ENCODE assay signal across 8 mouse cellular contexts in genomic region chr16:45684815-45685214, GRCm38 (mm10). TPM values are rescaled to one million over a fixed set of nuclear protein-coding genes. Genes with fewer than 3 reads are reported as not detected.
DNase-seq lines count a peak whose midpoint lies in the region; ATAC-seq and TF ChIP-seq lines count a peak whose summit lies in the region.

No protein-coding gene starts in this region.

- no peaks in the 10 kb centered on the region for H3K27me3 ChIP-seq in kidney, adult 2 months (replicated peaks; ENCODE audit: control insufficient read depth, insufficient read depth, low read length)
- no peaks in the 10 kb centered on the region for H3K27me3 ChIP-seq in kidney, embryonic 14.5 days (ENCODE audit: control insufficient read depth, insufficient read depth, low read length)
- no peaks in the 10 kb centered on the region; a peak in 1 of 4 replicates for H3K27me3 ChIP-seq in MEL (ENCODE audit: control insufficient read depth in 1 of 2, insufficient read depth in 2 of 2, low read length in 2 of 2)
- H3K27me3 ChIP-seq in cerebellum, adult 2 months (ENCODE audit: control insufficient read depth, insufficient read depth, low read length): no peaks in the 10 kb centered on the region

- no peaks in the 10 kb centered on the region for H3K79me2 ChIP-seq in MEL (ENCODE audit: control insufficient read depth, insufficient read depth, low read length, poor library complexity)

- no peak for TF ChIP-seq POLR2A in kidney, adult 2 months (IDR thresholded peaks at IDR 0.05; ENCODE audit: low read depth, low read length)
- no peak for TF ChIP-seq POLR2A in MEL (IDR thresholded peaks at IDR 0.05; ENCODE audit: control insufficient read depth in 1 of 2, insufficient read depth in 1 of 2, low read depth in 1 of 2, low read length in 2 of 2, poor library complexity in 1 of 2)
- TF ChIP-seq POLR2A in cerebellum, adult 2 months (IDR thresholded peaks at IDR 0.05; ENCODE audit: borderline replicate concordance, insufficient read depth, low read length): no peak

- peak; percentile 74 for TF ChIP-seq RAD21 in MEL (IDR thresholded peaks at IDR 0.05; ENCODE audit: low read depth, low read length)

- H3K4me1 ChIP-seq in kidney, adult 2 months (ENCODE audit: control insufficient read depth, insufficient read depth, low read length): no peaks in the 10 kb centered on the region
- H3K4me1 ChIP-seq in kidney, embryonic 14.5 days (ENCODE audit: control insufficient read depth, insufficient read depth, low read length): no peaks in the 10 kb centered on the region
- H3K4me1 ChIP-seq in MEL (ENCODE audit: control insufficient read depth in 1 of 2, insufficient read depth in 2 of 2, low read length in 2 of 2): no peaks in the 10 kb centered on the region
- H3K4me1 ChIP-seq in cerebellum, adult 2 months (ENCODE audit: control insufficient read depth, insufficient read depth, low read length): peaks cover 14% of the 10 kb centered on the region

- no peak for ATAC-seq in kidney, embryonic 14.5 days (ENCODE audit: low FRiP score, low TSS enrichment)
- peak; percentile 71 for ATAC-seq in megakaryocyte-erythroid progenitor cell, adult 5-6 weeks (replicated peaks; ENCODE audit: low FRiP score, low TSS enrichment, poor library complexity, severe bottlenecking)

- H3K36me3 ChIP-seq in kidney, adult 2 months (ENCODE audit: control insufficient read depth, insufficient read depth, low read length): no peaks in the 10 kb centered on the region
- H3K36me3 ChIP-seq in kidney, embryonic 14.5 days (ENCODE audit: control insufficient read depth, insufficient read depth, low read length): no peaks in the 10 kb centered on the region
- no peaks in the 10 kb centered on the region for H3K36me3 ChIP-seq in MEL (ENCODE audit: control insufficient read depth in 1 of 2, insufficient read depth in 2 of 2, low read length in 2 of 2)

- H3K9me3 ChIP-seq in kidney, embryonic 14.5 days (ENCODE audit: control insufficient read depth, low read length): no peaks in the 10 kb centered on the region
- H3K9me3 ChIP-seq in MEL (replicated peaks; ENCODE audit: insufficient read depth, low read length): no peaks in the 10 kb centered on the region

- TF ChIP-seq CTCF in kidney, adult 2 months (conservative IDR thresholded peaks at IDR 0.05; ENCODE audit: insufficient read depth, insufficient read length, low read depth, low read length): peak; percentile 81
- peak; percentile 53 to 77 (median 74) for TF ChIP-seq CTCF in MEL (IDR thresholded peaks at IDR 0.05 in 2 of 3, conservative IDR thresholded peaks at IDR 0.05 in 1 of 3; ENCODE audit: control insufficient read depth in 1 of 3, insufficient read depth in 1 of 3, low read depth in 2 of 3, low read length in 3 of 3, poor library complexity in 1 of 3, severe bottlenecking in 1 of 3)
- TF ChIP-seq CTCF in cerebellum, adult 2 months (IDR thresholded peaks at IDR 0.05; ENCODE audit: borderline replicate concordance, insufficient read depth, low read depth, low read length): peak; percentile 89

- intact Hi-C loops in gastrocnemius, postnatal 14 days (cut with DNase I; ENCODE audit: low total_unique reads): loop anchor here (5.0 kb wide), 1 partner anchor 282 kb away; no protein-coding TSS in a partner anchor

- no peak overlapping the region for H3K4me2 ChIP-seq in kidney, embryonic 14.5 days (replicated peaks; ENCODE audit: low read depth, low read length)

- H3K27ac ChIP-seq in kidney, adult 2 months (ENCODE audit: insufficient read depth, low read depth, low read length): no peak overlapping the region
- H3K27ac ChIP-seq in kidney, embryonic 14.5 days (ENCODE audit: low read depth, low read length): no peak overlapping the region
- no peak overlapping the region for H3K27ac ChIP-seq in MEL (ENCODE audit: control insufficient read depth, low read depth, low read length)
- no peak overlapping the region for H3K27ac ChIP-seq in cerebellum, adult 2 months (ENCODE audit: insufficient read depth, low read length)

- DNase-seq in kidney, adult 2 months: peak; percentile 69
- peak; percentile 58 for DNase-seq in MEL (ENCODE audit: low read depth, low spot score)
- DNase-seq in cerebellum, adult 2 months: peak; percentile 77 to 78
- peak; percentile 61 for DNase-seq in gastrocnemius, postnatal 14 days
- peak; percentile 25 to 72 for DNase-seq in layer of hippocampus, adult 8-10 months (ENCODE audit: low spot score in 2 of 2)
- peak; percentile 51 for DNase-seq in thymus, postnatal 4 days

- no peak overlapping the region for H3K4me3 ChIP-seq in kidney, adult 2 months (ENCODE audit: insufficient read depth, low read depth, low read length)
- no peak overlapping the region for H3K4me3 ChIP-seq in kidney, embryonic 14.5 days (ENCODE audit: low read length)
- peak overlapping the region in 1 of 2 experiments; percentile 59; a peak in 2 of 4 replicates for H3K4me3 ChIP-seq in MEL (ENCODE audit: control insufficient read depth in 1 of 2, insufficient read depth in 1 of 2, low read depth in 2 of 2, low read length in 2 of 2)
- no peak overlapping the region for H3K4me3 ChIP-seq in cerebellum, adult 2 months (replicated peaks; ENCODE audit: insufficient read depth, low read depth, low read length)

- no peak overlapping the region for H3K9ac ChIP-seq in kidney, embryonic 14.5 days (ENCODE audit: low read depth, low read length)
- H3K9ac ChIP-seq in MEL (ENCODE audit: control insufficient read depth, low read depth, low read length, poor library complexity, severe bottlenecking): no peak overlapping the region

- no peak for TF ChIP-seq EP300 in MEL (IDR thresholded peaks at IDR 0.05; ENCODE audit: low read depth in 1 of 2, low read length in 2 of 2)

- WGBS in kidney, adult 2 months: 14% methylated on average over 8 of the region's 8 CpGs
- WGBS in kidney, embryonic 14.5 days: 13% methylated on average over 8 of the region's 8 CpGs
- 13% methylated on average over 8 of the region's 8 CpGs for WGBS in cerebellum, adult 2 months

TF ChIP-seq in MEL, 35 proteins besides CTCF, POLR2A, EP300 and RAD21 (continues in another document):
- 0 out of 2 replicates have a peak, but pooled peaks have one; percentile 24 for TF ChIP-seq GATA1 (IDR thresholded peaks at IDR 0.05; ENCODE audit: low read depth, low read length)
- TF ChIP-seq USF1 (IDR thresholded peaks at IDR 0.05; ENCODE audit: low read depth, low read length): peak; percentile 51; the same call in 1 of the 2 replicates
- TF ChIP-seq SMC3 (IDR thresholded peaks at IDR 0.05; ENCODE audit: low read depth, low read length): peak; percentile 73
- peak; percentile 74 for TF ChIP-seq ZNF384 (IDR thresholded peaks at IDR 0.05; ENCODE audit: low read depth, low read length)
- no peak for TF ChIP-seq ZKSCAN1 (IDR thresholded peaks at IDR 0.05; ENCODE audit: low read depth, low read length)
- no peak for TF ChIP-seq USF2 (IDR thresholded peaks at IDR 0.05; ENCODE audit: borderline replicate concordance in 1 of 2, insufficient read depth in 1 of 2, low read depth in 1 of 2, low read length in 2 of 2)

RNA-seq across cellular contexts. Expression of gene Tmprss7, which starts 8.6 kb away (rescaled TPM):
- 0.05 TPM in 1 of 2 replicates, not detected in the other for polyA plus RNA-seq in kidney, adult 2 months (2012; rRNA removed)
- polyA plus RNA-seq in kidney, embryonic 14.5 days (2014; fragmentation: Nextera tagmentation; extraction: Ambion mirVana): not detected in 2 replicates
- total RNA-seq in MEL (2012; rRNA removed): 0.04 TPM in 1 of 2 replicates, not detected in the other
- under 1 TPM in 1 of 2 experiments, not detected in 1; 0.04 TPM for polyA plus RNA-seq in MEL (2012; ENCODE audit: insufficient read depth in 1 of 2, insufficient read length in 2 of 2, low read depth in 1 of 2, low replicate concordance in 2 of 2, missing spikeins in 1 of 2)
- 2.5 and 2.8 TPM in 2 replicates for polyA plus RNA-seq in cerebellum, adult 2 months (2012; rRNA removed)
- not detected for total RNA-seq in gastrocnemius, postnatal 14 days (2021)
- total RNA-seq in layer of hippocampus, adult 8-10 months (2022): 1 to 10 TPM; 1.3 to 2.5 (median 1.6) TPM
- total RNA-seq in megakaryocyte-erythroid progenitor cell, adult 5-6 weeks (2014; fragmentation: Nextera tagmentation): not detected in 2 replicates
- total RNA-seq in megakaryocyte-erythroid progenitor cell, adult 5-6 weeks (2017): 1.1 TPM in 1 of 2 replicates, not detected in the other

RNA-seq across cellular contexts. Expression of gene BC016579, which starts 30.9 kb away (rescaled TPM):
- 0.05 and 0.07 TPM in 2 replicates for polyA plus RNA-seq in kidney, adult 2 months (2012; rRNA removed)
- 0.16 and 0.31 TPM in 2 replicates for polyA plus RNA-seq in kidney, embryonic 14.5 days (2014; fragmentation: Nextera tagmentation; extraction: Ambion mirVana)
- total RNA-seq in MEL (2012; rRNA removed): not detected in 2 replicates
- not detected for polyA plus RNA-seq in MEL (2012; ENCODE audit: insufficient read depth in 1 of 2, insufficient read length in 2 of 2, low read depth in 1 of 2, low replicate concordance in 2 of 2, missing spikeins in 1 of 2)
- 0.36 and 0.47 TPM in 2 replicates for polyA plus RNA-seq in cerebellum, adult 2 months (2012; rRNA removed)
- total RNA-seq in gastrocnemius, postnatal 14 days (2021): not detected
- total RNA-seq in layer of hippocampus, adult 8-10 months (2022): under 1 TPM in 3 of 4 experiments, not detected in 1; 0.14 to 0.39 (median 0.18) TPM
- total RNA-seq in megakaryocyte-erythroid progenitor cell, adult 5-6 weeks (2014; fragmentation: Nextera tagmentation): not detected in 2 replicates
- 0.91 TPM in 1 of 2 replicates, not detected in the other for total RNA-seq in megakaryocyte-erythroid progenitor cell, adult 5-6 weeks (2017)

RNA-seq across cellular contexts. Expression of gene Tagln3, which starts 39.6 kb away (rescaled TPM):
- 0.77 and 1.3 TPM in 2 replicates for polyA plus RNA-seq in kidney, adult 2 months (2012; rRNA removed)
- polyA plus RNA-seq in kidney, embryonic 14.5 days (2014; fragmentation: Nextera tagmentation; extraction: Ambion mirVana): 8.0 and 8.5 TPM in 2 replicates
- not detected in 2 replicates for total RNA-seq in MEL (2012; rRNA removed)
- polyA plus RNA-seq in MEL (2012; ENCODE audit: insufficient read depth in 1 of 2, insufficient read length in 2 of 2, low read depth in 1 of 2, low replicate concordance in 2 of 2, missing spikeins in 1 of 2): not detected
- 808 and 848 TPM in 2 replicates for polyA plus RNA-seq in cerebellum, adult 2 months (2012; rRNA removed)
- under 1 TPM; 0.35 to 0.49 TPM for total RNA-seq in gastrocnemius, postnatal 14 days (2021)
- total RNA-seq in layer of hippocampus, adult 8-10 months (2022): 100 to 1,000 TPM; 207 to 253 (median 235) TPM
- 0.59 TPM in 1 of 2 replicates, not detected in the other for total RNA-seq in megakaryocyte-erythroid progenitor cell, adult 5-6 weeks (2014; fragmentation: Nextera tagmentation)
- total RNA-seq in megakaryocyte-erythroid progenitor cell, adult 5-6 weeks (2017): not detected in 2 replicates

RNA-seq across cellular contexts. Expression of gene Abhd10, which starts 57.9 kb away (rescaled TPM):
- 8.0 and 9.2 TPM in 2 replicates for polyA plus RNA-seq in kidney, adult 2 months (2012; rRNA removed)
- 36.5 and 38.8 TPM in 2 replicates for polyA plus RNA-seq in kidney, embryonic 14.5 days (2014; fragmentation: Nextera tagmentation; extraction: Ambion mirVana)
- total RNA-seq in MEL (2012; rRNA removed): 8.3 and 9.5 TPM in 2 replicates
- polyA plus RNA-seq in MEL (2012; ENCODE audit: insufficient read depth in 1 of 2, insufficient read length in 2 of 2, low read depth in 1 of 2, low replicate concordance in 2 of 2, missing spikeins in 1 of 2): 10 to 100 TPM in 1 of 2 experiments, not detected in 1; 11.1 TPM
- 37.3 and 41.0 TPM in 2 replicates for polyA plus RNA-seq in cerebellum, adult 2 months (2012; rRNA removed)
- 1 to 10 TPM; 8.0 to 9.4 TPM for total RNA-seq in gastrocnemius, postnatal 14 days (2021)
- total RNA-seq in layer of hippocampus, adult 8-10 months (2022): 10 to 100 TPM; 19.5 to 27.1 (median 21.8) TPM
- 8.8 and 10.6 TPM in 2 replicates for total RNA-seq in megakaryocyte-erythroid progenitor cell, adult 5-6 weeks (2014; fragmentation: Nextera tagmentation)
- 18.4 and 25.7 TPM in 2 replicates for total RNA-seq in megakaryocyte-erythroid progenitor cell, adult 5-6 weeks (2017)

Comparison
In these comparisons a context has a peak if more than half of its experiments do, and no peak if none do; other contexts are left out.
1. RNA of gene Tagln3, which starts 39.6 kb away (total RNA-seq): 207 to 253 TPM in layer of hippocampus, adult 8-10 months; 0.35 to 0.49 TPM in gastrocnemius, postnatal 14 days, not detected in MEL and 0.59 TPM in megakaryocyte-erythroid progenitor cell, adult 5-6 weeks; every median in the first group is over 100 times any median in the second.
2. Peak in every context shown above with its lines, with median percentiles within 50 percentile points of each other: DNase-seq and CTCF ChIP-seq.